Mouse (Mus musculus) ES-E14 (cell line): ENCODE results near the gene Rmnd1.

Experiments
- CHD2 ChIP-seq: IDR thresholded peaks from 2 replicates; pipeline ENCODE4 v1.6.1; 2014; ENCODE audit warnings: mild to moderate bottlenecking, low read depth, low read length, inconsistent platforms
- MAFK ChIP-seq: IDR thresholded peaks from 2 replicates; pipeline ENCODE4 v1.6.1; 2014; ENCODE audit warnings: mild to moderate bottlenecking, low read depth, low read length, inconsistent platforms; ENCODE audit not compliant: insufficient read depth
- ZC3H11A ChIP-seq: IDR thresholded peaks from 2 replicates; pipeline ENCODE4 v1.6.1; 2012; ENCODE audit warnings: low read depth, mild to moderate bottlenecking, inconsistent platforms, low read length, borderline replicate concordance
- ZNF384 ChIP-seq: IDR thresholded peaks from 2 replicates; pipeline ENCODE4 v1.6.1; 2012; ENCODE audit warnings: low read depth, low read length, inconsistent platforms

DNA sequence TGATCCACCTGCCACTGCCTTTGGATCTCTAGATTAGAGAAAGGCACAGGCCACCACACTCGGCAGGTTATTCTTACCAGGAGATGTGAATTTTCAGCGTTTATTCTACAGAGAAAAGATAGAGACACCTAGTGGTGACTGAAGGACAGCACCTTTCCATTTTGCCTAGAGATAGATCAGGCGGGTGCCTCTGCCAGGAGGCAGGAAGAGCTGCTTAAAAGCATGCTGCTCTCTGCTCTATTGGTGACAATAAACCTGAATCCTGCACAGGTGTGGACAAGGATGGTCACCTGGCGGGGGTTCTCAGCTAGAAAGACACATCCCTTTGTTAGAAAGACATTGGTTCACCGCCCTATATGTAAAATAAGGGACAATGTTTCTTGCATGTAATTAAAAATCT is 60.2 kb downstream of the Rmnd1 start:
- TF ChIP-seq ZC3H11A, result peak; percentile 4; the same call in 1 of the 2 replicates
- TF ChIP-seq ZNF384, result no peak
- TF ChIP-seq CHD2, result no peak
- TF ChIP-seq MAFK, result no peak
